Mouse (Mus musculus): ENCODE results near the gene Rdh9.
"Not testable (repeated sequence)": the region's sequence is repeated elsewhere in the genome, so short reads cannot be mapped to it uniquely, and the experiment has no call there.

Gene Rdh9

GRCm38 (mm10) chr10:127759181-127760110 lies 16.7 kb upstream of the Rdh9 start, which contains the start of the genes Rdh1 and Rdh16f1:
Gene Rdh1 (plus strand): TSS chr10:127759721.
Gene Rdh16f1 (plus strand): TSS chr10:127759787.
- DNase-seq (ENCODE audit: low spot score): no peak

DNA sequence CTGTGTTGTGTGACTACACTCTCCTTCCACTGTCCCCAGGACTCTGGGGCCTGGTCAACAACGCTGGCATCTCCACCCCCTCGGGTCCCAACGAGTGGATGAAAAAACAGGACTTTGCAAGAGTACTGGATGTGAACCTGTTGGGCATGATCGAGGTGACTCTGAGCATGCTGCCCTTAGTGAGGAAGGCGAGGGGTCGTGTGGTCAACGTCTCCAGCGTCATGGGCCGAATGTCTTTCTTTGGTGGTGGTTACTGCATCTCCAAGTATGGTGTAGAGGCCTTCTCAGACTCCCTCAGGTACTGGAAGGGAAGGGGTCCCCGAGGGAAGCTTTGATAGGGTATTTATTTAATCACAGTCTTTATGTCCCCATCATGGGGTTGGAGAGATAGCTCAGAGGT lies 13.3 kb upstream of the Rdh9 start:
- DNase-seq (ENCODE audit: low spot score): not testable (repeated sequence)

DNA sequence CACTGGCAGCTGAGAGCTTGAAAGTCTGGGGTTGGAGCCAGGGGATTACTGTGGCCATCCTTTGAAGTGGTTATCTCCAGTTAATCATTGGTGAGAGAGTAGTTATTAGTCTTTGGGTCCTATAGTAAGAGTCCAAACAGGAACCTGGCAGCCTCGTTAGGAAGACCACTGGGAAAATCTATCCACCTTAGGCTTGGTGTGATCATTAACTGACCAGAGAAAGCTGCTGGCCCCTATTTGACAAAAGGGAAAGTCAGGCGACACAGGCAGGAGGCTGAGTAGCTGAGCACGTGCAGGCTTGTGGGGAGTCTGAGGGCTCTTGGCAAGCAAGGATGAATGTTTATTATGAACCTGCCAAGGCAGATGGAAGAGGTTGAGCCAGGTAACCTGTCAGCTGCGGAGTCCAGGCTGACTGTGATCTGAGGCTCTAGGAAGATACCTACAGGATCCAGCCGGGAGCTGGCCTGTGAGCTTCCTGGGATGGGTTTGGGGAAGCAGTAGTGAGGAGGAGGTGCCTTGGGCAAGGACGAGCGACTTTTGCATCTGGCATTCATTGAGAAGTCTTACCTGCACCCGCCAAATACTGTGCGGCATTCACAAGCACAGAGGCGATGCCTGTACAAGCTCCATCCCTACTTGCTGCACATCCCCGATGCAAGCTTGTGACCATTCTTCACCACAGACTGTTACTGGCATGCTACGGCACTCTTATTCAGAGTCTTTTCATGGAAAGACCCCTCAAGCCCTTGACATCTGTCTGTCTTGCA lies 12.1 kb upstream of the Rdh9 start:
- no peak for DNase-seq (ENCODE audit: low spot score)

GRCm38 (mm10) chr10:127766564-127766963 lies 9.6 kb upstream of the Rdh9 start:
- no peak for DNase-seq (ENCODE audit: low spot score)

DNA sequence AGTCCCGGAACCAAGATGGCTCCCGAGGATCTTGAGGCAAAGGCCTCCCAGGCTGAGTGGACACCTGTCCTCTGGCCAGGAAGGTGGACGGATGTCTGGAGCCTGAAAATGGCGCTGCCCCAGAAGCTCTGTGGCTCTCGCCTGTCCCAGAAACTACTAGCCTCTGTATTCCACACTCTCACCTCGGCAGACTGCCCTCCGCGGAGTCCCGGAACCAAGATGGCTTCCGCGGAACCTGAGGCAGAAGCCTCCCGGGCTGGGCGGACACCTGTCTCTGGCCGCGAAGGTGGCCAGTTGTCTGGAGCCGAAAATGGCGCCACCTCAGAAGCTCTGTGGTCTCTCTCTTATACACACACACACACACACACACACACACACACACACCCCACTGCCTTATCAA lies 6.1 kb downstream of the Rdh9 start:
- DNase-seq (ENCODE audit: low spot score): not testable (repeated sequence)

- DNase-seq (ENCODE audit: low spot score): not testable (repeated sequence)
Observed at GRCm38 (mm10) chr10:127785411-127785810, 9.2 kb downstream of the Rdh9 start.

GRCm38 (mm10) chr10:127799295-127799694 lies 23.1 kb downstream of the Rdh9 start:
- DNase-seq (ENCODE audit: low spot score): no peak

- DNase-seq (ENCODE audit: low spot score): no peak
Observed at GRCm38 (mm10) chr10:127800891-127801290, 24.7 kb downstream of the Rdh9 start, which contains the start of gene Rdh16. Gene Rdh16 (plus strand): TSS chr10:127801152.

DNA sequence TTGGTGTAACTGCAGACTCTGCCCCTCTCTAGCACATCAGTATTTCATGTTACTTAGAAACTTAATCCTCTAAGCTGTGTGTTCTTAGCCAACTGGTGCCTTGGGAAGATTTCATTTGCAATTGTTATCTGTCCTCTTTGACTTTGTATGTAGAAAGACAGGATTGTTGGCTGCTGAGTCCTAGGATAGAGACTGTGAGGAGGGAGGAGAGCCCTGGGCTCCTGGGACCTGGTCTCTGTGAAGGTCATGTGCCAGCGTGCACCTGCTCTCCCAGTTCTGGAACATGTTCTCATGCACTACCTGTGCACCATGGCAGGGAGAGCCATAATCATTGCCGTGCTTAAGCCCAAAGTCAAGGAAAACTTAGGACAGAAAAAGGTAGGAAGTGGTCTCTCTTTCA lies 25.4 kb downstream of the Rdh9 start:
- no peak for DNase-seq (ENCODE audit: low spot score)

GRCm38 (mm10) chr10:127802236-127802635 lies 26.1 kb downstream of the Rdh9 start:
- no peak for DNase-seq (ENCODE audit: low spot score)

DNA sequence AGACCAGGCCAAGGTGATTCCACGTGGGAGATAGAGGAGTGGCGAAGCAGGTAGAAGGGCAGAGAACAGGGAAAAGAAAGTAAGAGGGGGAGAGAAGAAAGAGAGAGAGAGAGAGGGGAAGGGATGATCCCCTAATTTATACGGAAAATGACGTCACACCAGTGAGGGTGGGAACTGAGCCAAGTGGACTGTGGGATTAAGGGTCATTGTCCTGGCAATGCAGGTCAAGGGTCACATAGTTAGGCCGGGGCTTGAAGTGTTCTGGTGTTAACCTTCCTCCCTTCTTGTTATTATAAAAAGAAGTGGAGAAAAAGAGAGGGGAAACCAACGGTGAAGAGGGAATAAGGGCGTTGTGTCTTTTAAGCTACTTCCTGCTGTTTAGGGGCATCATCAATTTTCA lies 28.2 kb downstream of the Rdh9 start:
- no peak for DNase-seq (ENCODE audit: low spot score)

- DNase-seq (ENCODE audit: low spot score): no peak
Observed at GRCm38 (mm10) chr10:127815888-127816287, 39.7 kb downstream of the Rdh9 start.

DNA sequence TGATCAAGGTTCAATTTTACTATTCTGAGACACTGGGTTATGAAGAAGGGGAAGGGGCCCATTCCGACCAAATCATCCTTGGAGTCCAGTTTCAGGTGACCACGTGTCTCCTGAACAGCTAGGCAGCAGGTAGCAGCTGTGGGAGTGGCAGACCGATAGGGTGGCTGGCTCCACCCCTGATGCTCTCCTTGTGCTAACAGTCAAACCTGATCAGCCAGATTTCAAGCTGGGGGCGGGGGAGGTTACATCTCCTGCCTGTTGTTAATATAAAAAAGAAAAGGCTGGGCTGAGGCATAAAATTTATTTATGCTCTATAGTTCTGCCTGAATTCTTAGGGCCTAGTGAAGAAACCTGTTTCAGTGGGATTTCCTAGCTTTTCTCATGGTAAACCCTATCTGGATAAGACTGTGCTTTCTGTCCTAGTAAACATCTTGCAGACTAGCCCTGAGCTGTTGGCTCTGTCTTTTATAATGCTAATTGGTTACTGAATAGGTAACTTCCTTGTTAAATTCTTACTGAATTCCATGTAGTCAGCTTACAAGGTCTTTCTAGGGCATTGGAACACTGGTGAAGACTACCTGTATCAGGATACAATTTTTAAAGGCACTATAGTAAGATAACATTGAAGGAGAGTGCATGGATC lies 41.2 kb downstream of the Rdh9 start:
- not testable (repeated sequence) for DNase-seq (ENCODE audit: low spot score)

DNA sequence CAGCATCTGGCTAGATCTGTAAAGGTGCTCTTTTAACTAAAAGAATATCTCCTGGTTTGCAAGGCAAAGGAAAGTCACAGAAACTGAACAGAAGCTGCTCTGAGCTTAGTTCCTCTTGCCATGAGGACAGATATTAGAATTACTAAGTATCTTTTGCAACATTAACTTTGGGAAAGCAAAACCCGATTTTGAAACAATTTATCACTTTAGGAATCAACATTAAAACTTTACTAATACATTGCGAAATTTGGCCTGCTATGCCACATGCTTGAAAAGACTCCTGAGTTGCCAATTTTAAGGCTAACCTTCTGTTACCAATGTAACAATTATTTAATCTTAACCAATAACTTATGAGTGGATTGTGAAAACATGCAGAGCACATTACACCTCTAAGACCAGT lies 45.6 kb downstream of the Rdh9 start:
- DNase-seq (ENCODE audit: low spot score): not testable (repeated sequence)

DNA sequence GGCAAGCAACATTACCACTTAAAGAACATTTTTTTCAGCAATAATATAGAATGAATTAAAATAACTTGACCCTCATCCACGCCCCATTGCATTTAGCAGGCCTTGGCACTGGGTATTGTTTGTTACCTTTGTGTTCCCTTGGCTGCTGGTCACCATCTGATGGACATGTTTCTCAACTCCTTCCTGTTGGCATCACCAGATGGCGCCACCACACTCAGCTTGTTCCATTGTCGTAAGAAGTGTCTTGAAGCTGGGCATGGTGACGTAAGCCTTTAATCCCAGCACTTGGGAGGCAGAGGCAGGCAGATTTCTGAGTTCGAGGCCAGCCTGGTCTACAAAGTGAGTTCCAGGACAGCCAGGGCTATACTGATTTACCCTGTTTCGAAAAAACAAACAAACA lies 49.2 kb downstream of the Rdh9 start:
- DNase-seq (ENCODE audit: low spot score): no peak

DNA sequence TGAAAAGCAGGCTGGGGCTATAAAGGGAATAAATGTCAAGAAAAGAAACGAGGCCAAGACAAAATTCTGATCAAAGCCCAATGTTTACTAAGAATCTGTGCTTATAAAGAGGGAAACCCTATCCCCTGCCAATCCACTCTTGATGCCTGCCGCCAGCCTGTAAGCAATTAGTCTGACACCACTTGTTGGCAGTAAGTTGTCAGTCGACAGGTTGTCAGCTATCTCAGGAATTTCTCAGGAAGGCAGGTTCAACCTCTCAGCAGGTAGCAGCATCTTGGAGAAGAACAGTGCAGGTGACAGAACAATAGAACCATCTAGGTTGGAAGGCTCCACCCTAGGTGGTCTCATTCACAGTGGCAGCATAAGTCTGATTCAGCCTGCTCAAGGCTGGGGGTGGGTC lies 52.9 kb downstream of the Rdh9 start:
- no peak for DNase-seq (ENCODE audit: low spot score)

DNA sequence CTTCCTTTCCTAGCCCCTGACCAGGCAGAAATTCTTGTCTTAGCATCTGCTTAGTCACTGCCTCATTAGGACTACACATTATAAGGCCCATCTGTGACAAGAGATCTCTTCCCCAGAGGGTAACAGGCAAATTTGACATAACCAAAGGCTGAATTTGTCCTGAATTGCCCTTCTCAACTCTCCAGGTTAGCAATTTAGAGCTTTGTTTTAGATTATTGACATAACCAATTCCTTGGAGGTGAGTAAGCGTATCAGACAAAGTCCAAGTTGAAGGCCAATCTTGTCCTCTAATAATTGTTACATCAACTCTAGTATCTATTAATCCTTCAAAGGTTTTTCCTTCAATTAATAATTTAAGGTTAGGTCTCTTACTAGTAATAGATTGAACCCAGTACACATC lies 58.0 kb downstream of the Rdh9 start:
- not testable (repeated sequence) for DNase-seq (ENCODE audit: low spot score)

DNA sequence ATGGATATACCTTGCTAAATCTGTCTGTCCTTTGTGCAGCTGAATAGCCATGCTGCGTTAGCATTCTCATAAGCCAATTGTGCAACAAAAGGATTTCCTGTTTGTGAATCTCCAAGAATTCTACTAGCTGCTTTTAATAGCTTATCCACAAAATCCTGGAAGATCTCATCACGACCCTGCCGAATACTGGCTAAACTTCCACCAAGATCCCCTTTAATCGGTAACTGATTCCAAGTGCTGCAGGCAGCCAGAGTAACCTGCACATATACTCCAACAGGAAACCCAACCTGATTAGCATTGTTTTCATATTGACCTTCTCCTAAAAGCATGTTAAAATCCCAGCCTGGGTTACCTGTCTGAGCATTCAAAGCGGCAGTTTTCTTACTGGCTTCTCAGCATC lies 59.1 kb downstream of the Rdh9 start:
- no peak for DNase-seq (ENCODE audit: low spot score)

- DNase-seq (ENCODE audit: low spot score): not testable (repeated sequence)
Observed at GRCm38 (mm10) chr10:127837793-127838192, 61.6 kb downstream of the Rdh9 start.

DNA sequence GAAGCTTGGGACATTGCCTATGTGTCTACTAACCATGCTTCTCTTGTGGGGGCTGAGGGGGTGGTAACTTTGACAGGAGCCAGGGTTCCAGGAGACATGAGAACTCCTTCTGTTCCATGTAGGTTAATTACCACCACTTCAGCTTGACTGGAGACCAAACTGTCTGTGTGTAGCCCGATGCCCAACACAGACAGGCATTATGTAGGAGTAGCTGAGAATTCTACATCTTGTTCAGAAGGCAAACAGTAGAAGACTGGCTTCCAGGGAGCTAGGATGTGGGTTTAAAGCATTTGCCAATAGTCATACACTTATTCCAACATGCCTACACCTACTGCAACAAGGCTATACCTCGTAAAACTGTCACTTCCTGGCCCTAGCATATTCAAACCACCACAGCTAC lies 62.4 kb downstream of the Rdh9 start:
- no peak for DNase-seq (ENCODE audit: low spot score)

DNA sequence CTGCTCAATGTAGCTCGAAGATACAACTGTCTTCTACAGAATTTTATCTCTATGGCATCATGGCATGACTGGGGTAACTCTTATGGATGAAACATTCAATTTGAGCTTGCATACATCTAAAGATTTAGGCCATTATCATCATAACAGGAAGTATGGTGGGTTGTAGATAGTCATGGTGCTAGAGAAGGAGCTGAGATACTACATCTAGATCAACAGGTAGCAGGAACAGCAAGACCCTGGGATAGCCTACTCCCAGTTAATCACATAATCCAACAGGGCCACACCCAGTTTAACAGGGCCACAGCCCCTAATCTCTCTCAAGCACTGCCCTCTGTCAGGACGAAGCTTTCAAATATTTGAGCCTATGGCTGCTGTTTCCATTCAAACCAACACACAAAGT lies 64.6 kb downstream of the Rdh9 start:
- DNase-seq (ENCODE audit: low spot score): no peak
